Mouse (Mus musculus) E14TG2a.4 (cell line): ENCODE data around the gene Slc9a9.

ENCODE experiments used
- H3K27me3 ChIP-seq: 2 replicates; pipeline ENCODE4 v1.6.1; 2014; ENCODE audit warnings: low read length, control low read depth; ENCODE audit not compliant: insufficient read depth
- H3K36me3 ChIP-seq: 2 replicates; pipeline ENCODE4 v1.6.1; 2014; ENCODE audit warnings: low read length, control low read depth; ENCODE audit not compliant: insufficient read depth
- H3K4me1 ChIP-seq: replicated peaks from 2 replicates; pipeline ENCODE4 v1.6.1; 2014; ENCODE audit warnings: low read depth, low read length, control low read depth
- H3K4me3 ChIP-seq: replicated peaks from 2 replicates; pipeline ENCODE4 v1.5.1; 2014; ENCODE audit warnings: mild to moderate bottlenecking, low read length
- H3K9me3 ChIP-seq: 2 replicates; pipeline ENCODE4 v1.6.1; 2014; ENCODE audit warnings: low read length, control low read depth
- CTCF ChIP-seq: conservative IDR thresholded peaks from 2 replicates; pipeline ENCODE4 v1.5.1; 2014; ENCODE audit warnings: low read length
- NANOG ChIP-seq: IDR thresholded peaks from 2 replicates; pipeline ENCODE4 v1.6.1; 2014; ENCODE audit warnings: borderline replicate concordance, low read length, mixed read lengths
- POU5F1 ChIP-seq: IDR thresholded peaks from 2 replicates; pipeline ENCODE4 v1.6.1; 2014; ENCODE audit warnings: low read length, borderline replicate concordance

Slc9a9 gene

DNA sequence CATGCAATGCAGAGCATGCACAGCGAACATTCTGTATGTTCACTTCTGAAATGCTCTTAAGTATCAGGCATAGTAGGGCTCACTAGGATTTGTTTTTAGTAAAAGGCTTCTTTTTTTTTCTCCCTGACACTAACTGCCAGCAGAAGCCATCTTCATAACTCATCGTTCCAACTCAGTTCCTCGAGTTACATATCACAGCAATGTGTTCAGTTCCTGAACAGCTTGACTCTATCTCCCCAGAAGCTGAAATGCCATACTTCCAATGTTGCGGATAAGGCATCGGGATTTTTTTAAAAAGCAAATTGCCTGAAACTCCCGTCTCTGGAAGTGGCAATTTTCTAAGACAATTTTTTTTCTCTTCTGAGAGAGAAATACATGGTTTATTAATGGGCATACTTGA, 586.1 kb downstream of the Slc9a9 start:
- Histone ChIP-seq H3K27me3 (no peaks in the 10 kb centered on the region), H3K36me3 (no peaks in the 10 kb centered on the region), H3K4me3 (no peak overlapping the region), H3K4me1 (no peaks in the 10 kb centered on the region), H3K9me3 (no peaks in the 10 kb centered on the region)
- TF ChIP-seq POU5F1 (no peak), NANOG (no peak), CTCF (no peak)

GRCm38 (mm10) chr9:95256680-95257316, 587.1 kb downstream of the Slc9a9 start:
- TF ChIP-seq NANOG (no peak), POU5F1 (no peak), CTCF (no peak)
- Histone ChIP-seq H3K4me1 (no peaks in the 10 kb centered on the region), H3K36me3 (no peaks in the 10 kb centered on the region), H3K9me3 (no peaks in the 10 kb centered on the region), H3K4me3 (no peak overlapping the region), H3K27me3 (no peaks in the 10 kb centered on the region)

DNA sequence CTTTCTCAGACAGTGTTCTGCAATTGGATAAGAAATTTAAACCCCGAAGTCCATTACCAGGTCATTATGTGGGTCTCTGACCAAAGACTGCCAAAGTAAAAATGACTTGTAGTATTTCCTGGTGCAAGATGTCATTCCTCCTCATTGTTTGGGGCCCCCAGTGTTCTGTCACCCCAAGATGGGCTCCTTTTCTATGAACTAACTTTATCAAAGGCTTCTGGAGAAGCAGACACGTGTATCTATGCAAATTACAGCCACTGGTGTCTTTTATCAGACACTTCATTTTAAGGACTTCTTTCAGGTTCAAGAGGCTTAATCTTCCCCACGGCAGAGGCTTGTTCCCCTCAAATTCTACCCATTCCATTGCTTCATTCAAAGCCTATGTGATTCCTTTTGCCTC, 593.1 kb downstream of the Slc9a9 start:
- TF ChIP-seq NANOG (no peak), CTCF (no peak), POU5F1 (no peak)
- H3K36me3 ChIP-seq, result no peaks in the 10 kb centered on the region
- H3K4me3 ChIP-seq, result no peak overlapping the region
- no peaks in the 10 kb centered on the region for H3K9me3 ChIP-seq
- H3K4me1 ChIP-seq, result no peaks in the 10 kb centered on the region
- no peaks in the 10 kb centered on the region for H3K27me3 ChIP-seq

GRCm38 (mm10) chr9:95263867-95264509, 594.3 kb downstream of the Slc9a9 start:
- H3K36me3 ChIP-seq, result no peaks in the 10 kb centered on the region
- no peak overlapping the region for H3K4me3 ChIP-seq
- H3K4me1 ChIP-seq, result no peaks in the 10 kb centered on the region
- TF ChIP-seq POU5F1 (no peak), CTCF (no peak), NANOG (no peak)
- H3K27me3 ChIP-seq, result no peaks in the 10 kb centered on the region
- no peaks in the 10 kb centered on the region for H3K9me3 ChIP-seq

DNA sequence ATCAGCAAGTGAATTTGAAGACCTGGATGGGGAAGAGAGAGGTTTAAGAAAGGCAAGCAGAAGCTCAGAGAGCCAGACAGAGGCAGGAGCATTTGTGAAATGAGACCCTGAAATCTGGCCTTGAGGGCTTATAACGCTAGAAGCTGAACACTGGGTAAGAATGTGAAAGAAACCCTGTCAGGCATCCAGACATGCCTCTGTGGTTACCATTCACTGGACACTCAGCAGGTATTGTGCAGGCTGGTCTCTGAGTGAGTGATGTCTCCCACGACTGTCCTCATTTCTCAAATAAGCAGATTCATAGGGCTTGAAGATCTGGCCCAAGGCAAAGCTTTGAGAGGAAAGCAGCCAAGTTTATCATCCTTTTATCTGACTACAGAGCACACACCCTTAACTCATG, 596.5 kb downstream of the Slc9a9 start:
- Histone ChIP-seq H3K9me3 (no peaks in the 10 kb centered on the region), H3K36me3 (no peaks in the 10 kb centered on the region), H3K27me3 (no peaks in the 10 kb centered on the region), H3K4me1 (no peaks in the 10 kb centered on the region), H3K4me3 (no peak overlapping the region)
- no peak for TF ChIP-seq NANOG
- no peak for TF ChIP-seq CTCF
- TF ChIP-seq POU5F1, result no peak

GRCm38 (mm10) chr9:95266924-95267323, 597.2 kb downstream of the Slc9a9 start:
- TF ChIP-seq POU5F1 (no peak), NANOG (no peak), CTCF (no peak)
- H3K4me3 ChIP-seq, result no peak overlapping the region
- H3K27me3 ChIP-seq, result no peaks in the 10 kb centered on the region
- no peaks in the 10 kb centered on the region for H3K36me3 ChIP-seq
- no peaks in the 10 kb centered on the region for H3K4me1 ChIP-seq
- no peaks in the 10 kb centered on the region for H3K9me3 ChIP-seq

GRCm38 (mm10) chr9:95279590-95280344, 610.1 kb downstream of the Slc9a9 start:
- H3K4me3 ChIP-seq, result no peak overlapping the region
- H3K9me3 ChIP-seq, result no peaks in the 10 kb centered on the region
- H3K4me1 ChIP-seq, result no peaks in the 10 kb centered on the region
- TF ChIP-seq NANOG (no peak), CTCF (no peak), POU5F1 (no peak)
- H3K27me3 ChIP-seq, result peaks cover 5% of the 10 kb centered on the region; the same call in 1 of the 2 replicates
- no peaks in the 10 kb centered on the region for H3K36me3 ChIP-seq
